7 mouse cellular contexts compared by ENCODE assay signal in the genomic region with DNA sequence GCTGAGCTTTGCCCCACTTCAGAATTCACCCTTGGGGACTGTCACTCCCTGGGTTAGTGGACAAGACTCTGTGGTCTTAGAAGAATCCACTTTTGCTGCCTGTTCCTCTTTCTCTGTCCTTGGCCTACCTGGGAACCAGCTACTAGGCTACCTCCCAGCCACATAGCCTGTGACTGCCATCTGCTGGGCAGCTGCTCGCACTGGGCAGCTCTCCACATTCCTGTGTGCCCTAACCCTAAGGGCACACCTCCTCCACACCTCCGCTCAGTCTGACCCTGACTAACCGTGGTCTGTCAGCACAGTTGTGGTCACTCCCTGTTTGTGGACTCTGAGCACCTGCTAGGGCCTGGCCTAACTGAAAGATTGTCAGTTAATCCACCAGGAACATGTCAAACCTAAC. TPM values are rescaled to one million over a fixed set of nuclear protein-coding genes. Genes with fewer than 3 reads are reported as not detected.
DNase-seq lines count a peak whose midpoint lies in the region; ATAC-seq and TF ChIP-seq lines count a peak whose summit lies in the region.

No protein-coding gene starts in this region.

- H3K27me3 ChIP-seq in heart, postnatal 0 days (ENCODE audit: control insufficient read depth, insufficient read depth, low read length): no peaks in the 10 kb centered on the region
- no peaks in the 10 kb centered on the region for H3K27me3 ChIP-seq in lung, postnatal 0 days (replicated peaks; ENCODE audit: insufficient read depth, low read length)

- no peak for ATAC-seq in heart, postnatal 0 days (ENCODE audit: insufficient read depth, low read depth)
- ATAC-seq in lung, postnatal 0 days: peak; percentile 58

- H3K27ac ChIP-seq in heart, postnatal 0 days (ENCODE audit: low read depth): no peak overlapping the region
- H3K27ac ChIP-seq in lung, postnatal 0 days (ENCODE audit: low read length): no peak overlapping the region

- 55% methylated on average over 3 of the region's 3 CpGs for WGBS in heart, postnatal 0 days
- WGBS in lung, postnatal 0 days: 40% methylated on average over 3 of the region's 3 CpGs

- peak; percentile 21 for DNase-seq in retina, embryonic 14.5 days (ENCODE audit: low spot score)
- no peak for DNase-seq in retina, postnatal 1 day
- DNase-seq in adrenal gland, postnatal 36 days: peak; percentile 74 to 81
- DNase-seq in heart, postnatal 0 days (ENCODE audit: low spot score): no peak
- peak; percentile 58 for DNase-seq in lung, postnatal 0 days (ENCODE audit: low spot score)
- peak; percentile 68 for DNase-seq in thymus, postnatal 14 days
- DNase-seq in urinary bladder, postnatal 10 days (ENCODE audit: low spot score): no peak

- H3K4me3 ChIP-seq in heart, postnatal 0 days (ENCODE audit: low read depth, low read length): no peak overlapping the region
- H3K4me3 ChIP-seq in lung, postnatal 0 days (ENCODE audit: low read depth, low read length): no peak overlapping the region

- TF ChIP-seq CTCF in heart, postnatal 0 days (IDR thresholded peaks at IDR 0.05; ENCODE audit: low read depth): peak; percentile 63
- peak; percentile 81 for TF ChIP-seq CTCF in lung, postnatal 0 days (IDR thresholded peaks at IDR 0.05)

- peaks cover 68% of the 10 kb centered on the region for H3K36me3 ChIP-seq in heart, postnatal 0 days (replicated peaks; ENCODE audit: control insufficient read depth, insufficient read depth, low read length)
- peaks cover 16% of the 10 kb centered on the region for H3K36me3 ChIP-seq in lung, postnatal 0 days (ENCODE audit: insufficient read depth, low read length)

- no peaks in the 10 kb centered on the region for H3K4me1 ChIP-seq in heart, postnatal 0 days (ENCODE audit: control insufficient read depth, insufficient read depth)
- no peaks in the 10 kb centered on the region for H3K4me1 ChIP-seq in lung, postnatal 0 days (ENCODE audit: insufficient read depth, low read depth, low read length)

- no peaks in the 10 kb centered on the region for H3K9me3 ChIP-seq in heart, postnatal 0 days (replicated peaks; ENCODE audit: control insufficient read depth, low read length)
- H3K9me3 ChIP-seq in lung, postnatal 0 days (ENCODE audit: low read length): no peaks in the 10 kb centered on the region

- no peak overlapping the region for H3K9ac ChIP-seq in heart, postnatal 0 days (replicated peaks; ENCODE audit: low read depth, low read length)
- no peak overlapping the region for H3K9ac ChIP-seq in lung, postnatal 0 days (replicated peaks; ENCODE audit: low read depth)

- H3K4me2 ChIP-seq in heart, postnatal 0 days (ENCODE audit: low read depth, low read length): no peak overlapping the region
- H3K4me2 ChIP-seq in lung, postnatal 0 days (replicated peaks; ENCODE audit: low read depth, low read length): no peak overlapping the region

- no peak for TF ChIP-seq EP300 in heart, postnatal 0 days (IDR thresholded peaks at IDR 0.05; ENCODE audit: low read depth)
- no peak for TF ChIP-seq EP300 in lung, postnatal 0 days (IDR thresholded peaks at IDR 0.05)

RNA-seq across cellular contexts. Expression of a gene that starts 19.9 kb away (rescaled TPM):
- not detected for total RNA-seq in adrenal gland, postnatal 36 days (2021)
- total RNA-seq in heart, postnatal 0 days (2014; rRNA removed; ENCODE audit: low replicate concordance): not detected in 2 replicates
- polyA plus RNA-seq in heart, postnatal 0 days (2015; fragmentation: Nextera tagmentation; extraction: Ambion mirVana): not detected in 2 replicates
- 0.21 and 0.37 TPM in 2 replicates for polyA plus RNA-seq in lung, postnatal 0 days (2015; fragmentation: Nextera tagmentation; extraction: Ambion mirVana)

RNA-seq across cellular contexts. Expression of a gene that starts 27.6 kb away (rescaled TPM):
- not detected for total RNA-seq in adrenal gland, postnatal 36 days (2021)
- not detected in 2 replicates for total RNA-seq in heart, postnatal 0 days (2014; rRNA removed; ENCODE audit: low replicate concordance)
- polyA plus RNA-seq in heart, postnatal 0 days (2015; fragmentation: Nextera tagmentation; extraction: Ambion mirVana): not detected in 2 replicates
- not detected in 2 replicates for polyA plus RNA-seq in lung, postnatal 0 days (2015; fragmentation: Nextera tagmentation; extraction: Ambion mirVana)

RNA-seq across cellular contexts. Expression of a gene that starts 55.7 kb away (rescaled TPM):
- 10 to 100 TPM; 16.9 to 21.7 TPM for total RNA-seq in adrenal gland, postnatal 36 days (2021)
- total RNA-seq in heart, postnatal 0 days (2014; rRNA removed; ENCODE audit: low replicate concordance): 23.5 and 56.9 TPM in 2 replicates
- 16.2 and 16.3 TPM in 2 replicates for polyA plus RNA-seq in heart, postnatal 0 days (2015; fragmentation: Nextera tagmentation; extraction: Ambion mirVana)
- 11.7 and 13.1 TPM in 2 replicates for polyA plus RNA-seq in lung, postnatal 0 days (2015; fragmentation: Nextera tagmentation; extraction: Ambion mirVana)

RNA-seq across cellular contexts. Expression of a gene that starts 56.8 kb away (rescaled TPM):
- total RNA-seq in adrenal gland, postnatal 36 days (2021): 10 to 100 TPM; 33.3 to 37.7 TPM
- 26.9 and 42.6 TPM in 2 replicates for total RNA-seq in heart, postnatal 0 days (2014; rRNA removed; ENCODE audit: low replicate concordance)
- 16.7 and 20.2 TPM in 2 replicates for polyA plus RNA-seq in heart, postnatal 0 days (2015; fragmentation: Nextera tagmentation; extraction: Ambion mirVana)
- 16.2 and 18.5 TPM in 2 replicates for polyA plus RNA-seq in lung, postnatal 0 days (2015; fragmentation: Nextera tagmentation; extraction: Ambion mirVana)

Comparison
In these comparisons a context has a peak if more than half of its experiments do, and no peak if none do; other contexts are left out.
1. DNase-seq: peak in retina, embryonic 14.5 days (single experiment), adrenal gland, postnatal 36 days (2 of 2), lung, postnatal 0 days (single experiment) and thymus, postnatal 14 days (single experiment); none in retina, postnatal 1 day (single experiment), heart, postnatal 0 days (single experiment) and urinary bladder, postnatal 10 days (single experiment).